Mouse (Mus musculus) stomach, postnatal 0 days (tissue): Measurements from ENCODE around the gene Gpr63. TPM values are rescaled to one million over a fixed set of nuclear protein-coding genes. Genes with fewer than 3 reads are reported as not detected.
"Not testable (repeated sequence)": the region's sequence is repeated elsewhere in the genome, so short reads cannot be mapped to it uniquely, and the experiment has no call there.

Source experiments
- ATAC-seq: fragments of 200-750 bp; cut with Nextera tagmentation; 2 replicates; pipeline ENCODE4 v1.8.0; 2017; ENCODE audit not compliant: low FRiP score, low TSS enrichment
- DNase-seq: peaks from one replicate; pipeline ENCODE4 v3.0.0-alpha.2; 2016; ENCODE audit warnings: low spot score
- H3K27ac ChIP-seq: fragments of 300-500 bp; sonication (generic); replicated peaks from 2 replicates; pipeline ENCODE4 v1.5.1; 2014; ENCODE audit warnings: mild to moderate bottlenecking, control low read depth
- H3K27me3 ChIP-seq: fragments of 300-500 bp; sonication (generic); 2 replicates; pipeline ENCODE4 v1.6.1; 2014; ENCODE audit warnings: low read length; ENCODE audit not compliant: control insufficient read depth, insufficient read depth
- H3K36me3 ChIP-seq: fragments of 300-500 bp; sonication (generic); 2 replicates; pipeline ENCODE4 v1.6.1; 2014; ENCODE audit warnings: low read length, mixed read lengths; ENCODE audit not compliant: control insufficient read depth, insufficient read depth
- H3K4me1 ChIP-seq: fragments of 300-500 bp; sonication (generic); replicated peaks from 2 replicates; pipeline ENCODE4 v1.6.1; 2014; ENCODE audit warnings: antibody characterized with exemption; ENCODE audit not compliant: control insufficient read depth, insufficient read depth
- H3K4me2 ChIP-seq: fragments of 300-500 bp; sonication (generic); replicated peaks from 2 replicates; pipeline ENCODE4 v1.6.1; 2014; ENCODE audit warnings: low read depth, mild to moderate bottlenecking, control low read depth, moderate library complexity
- H3K4me3 ChIP-seq: fragments of 300-500 bp; sonication (generic); 2 replicates; pipeline ENCODE4 v1.5.1; 2014; ENCODE audit warnings: low read depth, low read length, control low read depth
- H3K9ac ChIP-seq: fragments of 300-500 bp; sonication (generic); 2 replicates; pipeline ENCODE4 v1.6.1; 2014; ENCODE audit warnings: mild to moderate bottlenecking, low read length, control low read depth, mixed read lengths
- H3K9me3 ChIP-seq: fragments of 300-500 bp; sonication (generic); 2 replicates; pipeline ENCODE4 v1.6.1; 2016; ENCODE audit warnings: low read length; ENCODE audit not compliant: control insufficient read depth
- CTCF ChIP-seq: IDR thresholded peaks from 2 replicates; pipeline ENCODE4 v1.5.1; 2016; ENCODE audit warnings: antibody characterized with exemption, low read depth, mild to moderate bottlenecking, moderate library complexity
- EP300 ChIP-seq: optimal IDR thresholded peaks from 2 replicates; pipeline ENCODE3; 2016; ENCODE audit warnings: antibody characterized with exemption
- WGBS: fragments of 180-500 bp; shearing (Covaris S2); extraction: QIAGEN DNeasy Blood & Tissue Kit; methylation state at CpG from one replicate; pipeline ENCODE4 v1.1.7; 2014; 5-methylcytosine and 5-hydroxymethylcytosine counted together
- polyA plus RNA-seq: library from polyadenylated mRNA; unstranded; fragments of >200 nt; fragmentation: Nextera tagmentation; extraction: Ambion mirVana; gene quantifications from 2 replicates; pipeline ENCODE4 v1.2.1, GENCODE M21; 2015

The Gpr63 gene
- polyA plus RNA-seq, 1 experiment from 2014 or later: 0.38 TPM

GRCm38 (mm10) chr4:24942728-24943424 lies 23.3 kb upstream of the Gpr63 start:
- no peaks in the 10 kb centered on the region for H3K9me3 ChIP-seq
- TF ChIP-seq EP300: no peak
- no peak for TF ChIP-seq CTCF
- no peaks in the 10 kb centered on the region for H3K4me1 ChIP-seq
- no peak overlapping the region for H3K4me2 ChIP-seq
- H3K27ac ChIP-seq: no peak overlapping the region
- H3K4me3 ChIP-seq: no peak overlapping the region
- 34% methylated on average over 6 of the region's 6 CpGs for WGBS
- H3K9ac ChIP-seq: no peak overlapping the region
- no peaks in the 10 kb centered on the region for H3K36me3 ChIP-seq
- no peaks in the 10 kb centered on the region for H3K27me3 ChIP-seq
- DNase-seq (no peak), ATAC-seq (no peak)

DNA sequence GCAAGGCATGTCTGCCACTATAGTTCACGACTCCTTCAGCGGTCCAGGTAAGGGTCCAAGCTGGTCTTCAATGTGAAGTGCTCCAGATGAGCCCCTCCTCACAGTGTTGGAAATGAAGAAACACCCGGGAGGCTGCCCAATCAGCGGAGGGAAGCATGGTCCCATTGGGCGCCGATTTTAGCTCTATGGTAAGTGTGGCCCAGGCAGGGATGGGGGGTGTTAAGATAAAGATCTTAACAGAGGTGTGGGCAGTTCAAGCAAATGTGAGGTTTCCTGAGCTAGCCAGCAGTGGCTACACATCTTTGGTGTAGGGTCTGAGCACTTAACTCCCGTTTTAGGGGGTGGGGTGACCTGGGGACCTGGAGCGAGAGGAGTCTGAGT lies 299 bp upstream of the Gpr63 start:
- Histone ChIP-seq H3K36me3 (no peaks in the 10 kb centered on the region), H3K27ac (peak overlapping the region; percentile 90; the same call in 1 of the 2 replicates), H3K27me3 (no peaks in the 10 kb centered on the region), H3K4me2 (peak overlapping the region; percentile 77), H3K9ac (peak overlapping the region; percentile 85), H3K9me3 (no peaks in the 10 kb centered on the region), H3K4me3 (peak overlapping the region; percentile 71), H3K4me1 (no peaks in the 10 kb centered on the region)
- DNase-seq (no peak), ATAC-seq (no peak; the same call in 1 of the 2 replicates)
- TF ChIP-seq CTCF (no peak), EP300 (no peak)
- WGBS: 6% methylated on average over 8 of the region's 8 CpGs

- 17% methylated on average over 7 of the region's 7 CpGs for WGBS
- H3K9ac ChIP-seq: no peak overlapping the region
- DNase-seq: no peak
- TF ChIP-seq CTCF (no peak), EP300 (no peak)
- H3K27ac ChIP-seq: no peak overlapping the region
- H3K36me3 ChIP-seq: no peaks in the 10 kb centered on the region
- H3K9me3 ChIP-seq: no peaks in the 10 kb centered on the region
- H3K4me3 ChIP-seq: peak overlapping the region; percentile 71
- no peaks in the 10 kb centered on the region for H3K4me1 ChIP-seq
- H3K27me3 ChIP-seq: no peaks in the 10 kb centered on the region
- peak overlapping the region; percentile 77 for H3K4me2 ChIP-seq
- ATAC-seq: no peak
Observed at GRCm38 (mm10) chr4:24967251-24967650, 1.0 kb downstream of the Gpr63 start.

DNA sequence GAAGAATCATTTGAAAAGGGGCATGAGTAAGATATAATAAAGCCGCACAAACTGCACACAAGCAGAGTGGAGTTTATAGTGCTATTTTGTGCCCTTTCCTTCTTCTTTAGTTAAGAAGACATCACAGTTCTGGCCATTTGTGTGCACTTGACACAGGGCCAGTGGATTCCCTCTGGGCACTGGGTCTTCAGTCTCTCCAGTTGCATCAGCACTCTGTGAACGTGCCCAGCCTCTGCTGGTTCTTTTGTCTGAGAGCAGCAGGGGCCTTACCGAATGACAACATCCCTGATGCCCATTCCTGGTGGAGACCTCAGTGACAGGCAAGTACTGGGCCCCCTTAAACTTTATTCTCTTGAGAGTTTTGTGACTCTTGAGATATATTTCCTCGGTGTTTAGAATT lies 12.4 kb downstream of the Gpr63 start:
- Histone ChIP-seq H3K27me3 (no peaks in the 10 kb centered on the region), H3K9me3 (no peaks in the 10 kb centered on the region), H3K4me2 (no peak overlapping the region), H3K36me3 (no peaks in the 10 kb centered on the region), H3K9ac (no peak overlapping the region), H3K4me1 (no peaks in the 10 kb centered on the region), H3K27ac (no peak overlapping the region), H3K4me3 (no peak overlapping the region)
- ATAC-seq (no peak), DNase-seq (no peak)
- WGBS: 76% methylated on average over 4 of the region's 4 CpGs
- TF ChIP-seq EP300 (no peak), CTCF (no peak)

- H3K36me3 ChIP-seq: no peaks in the 10 kb centered on the region
- no peaks in the 10 kb centered on the region for H3K4me1 ChIP-seq
- H3K9me3 ChIP-seq: no peaks in the 10 kb centered on the region
- H3K27ac ChIP-seq: no peak overlapping the region
- no peak overlapping the region for H3K4me3 ChIP-seq
- no peaks in the 10 kb centered on the region for H3K27me3 ChIP-seq
- DNase-seq (no peak), ATAC-seq (no peak)
- H3K4me2 ChIP-seq: no peak overlapping the region
- 89% methylated on average over 5 of the region's 5 CpGs for WGBS
- no peak for TF ChIP-seq EP300
- H3K9ac ChIP-seq: no peak overlapping the region
Observed at GRCm38 (mm10) chr4:24985612-24986011, 19.4 kb downstream of the Gpr63 start.

DNA sequence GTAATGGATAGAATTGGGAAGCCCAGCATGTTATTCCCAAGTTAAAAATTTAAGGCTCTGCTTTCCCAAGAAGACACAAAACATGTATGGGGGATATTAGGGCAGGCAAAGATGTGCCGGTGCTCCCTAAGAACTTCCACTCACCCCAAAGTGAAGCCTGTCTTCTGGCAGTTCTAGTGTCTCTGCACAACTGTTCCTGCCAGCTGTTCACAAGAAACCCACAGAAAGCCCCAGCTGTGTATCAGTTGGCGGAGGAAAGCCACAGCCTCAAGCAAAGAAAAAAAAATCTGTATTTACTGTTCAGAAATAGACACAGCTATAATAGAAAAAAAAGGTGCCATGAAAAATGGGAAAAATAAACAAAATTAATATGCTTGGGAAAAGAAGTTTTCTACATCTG lies 25.3 kb downstream of the Gpr63 start:
- H3K27ac ChIP-seq: no peak overlapping the region
- H3K36me3 ChIP-seq: no peaks in the 10 kb centered on the region
- no peak overlapping the region for H3K4me3 ChIP-seq
- no peaks in the 10 kb centered on the region for H3K4me1 ChIP-seq
- no peak overlapping the region for H3K9ac ChIP-seq
- DNase-seq (no peak), ATAC-seq (no peak)
- WGBS: 74% methylated on average over 2 of the region's 2 CpGs
- no peaks in the 10 kb centered on the region for H3K27me3 ChIP-seq
- H3K9me3 ChIP-seq: no peaks in the 10 kb centered on the region
- TF ChIP-seq CTCF (no peak), EP300 (no peak)
- H3K4me2 ChIP-seq: no peak overlapping the region

GRCm38 (mm10) chr4:25009328-25009727 lies 43.1 kb downstream of the Gpr63 start:
- not testable (repeated sequence) for H3K27me3 ChIP-seq, ATAC-seq, H3K9ac ChIP-seq, H3K4me1 ChIP-seq, H3K4me2 ChIP-seq, H3K27ac ChIP-seq, H3K36me3 ChIP-seq, H3K9me3 ChIP-seq, DNase-seq, H3K4me3 ChIP-seq
- 87% methylated on average over 8 of the region's 8 CpGs for WGBS
